9 mouse cellular contexts compared by ENCODE assay signal in genomic region chr3:35102715-35103591, GRCm38 (mm10).
DNase-seq lines count a peak whose midpoint lies in the region; ATAC-seq and TF ChIP-seq lines count a peak whose summit lies in the region.
"Had no signal": no experiment of that assay in that cellular context is flagged by ENCODE, and none has a peak within 500 bp of the region (broad histone marks: within the 10 kb centered on the region; RNA-seq: fewer than 3 reads in every experiment).

No protein-coding gene starts in this region.

- no peak overlapping the region for H3K4me3 ChIP-seq in gastrocnemius, adult 2 months
- H3K4me3 ChIP-seq in hindbrain, embryonic 14.5 days (replicated peaks; ENCODE audit: low read length) = no peak overlapping the region
- no peak overlapping the region for H3K4me3 ChIP-seq in midbrain, embryonic 13.5 days (replicated peaks)
- H3K4me3 ChIP-seq: megakaryocyte, embryonic 14.5 days had no signal

- H3K4me1 ChIP-seq in hindbrain, embryonic 14.5 days (replicated peaks; ENCODE audit: control insufficient read depth, insufficient read depth, low read length) = peaks cover 7% of the 10 kb centered on the region; the same call in 1 of the 2 replicates
- H3K4me1 ChIP-seq in midbrain, embryonic 13.5 days (replicated peaks) = peaks cover 35% of the 10 kb centered on the region
- H3K4me1 ChIP-seq: megakaryocyte, embryonic 14.5 days had no signal

- intact Hi-C loops in gastrocnemius, adult 2 months (cut with DNase I) = loop anchor here (10.0 kb wide), 1 partner anchor 458 kb away; no protein-coding TSS in a partner anchor

- 0 out of 2 replicates have a peak overlapping the region, but pooled peaks have one; percentile 12 for H3K9ac ChIP-seq in hindbrain, embryonic 14.5 days
- no peak overlapping the region for H3K9ac ChIP-seq in midbrain, embryonic 13.5 days (replicated peaks)

- 24% methylated on average over 13 of the region's 13 CpGs for WGBS in hindbrain, embryonic 14.5 days
- 12% methylated on average over 13 of the region's 13 CpGs for WGBS in midbrain, embryonic 13.5 days

- H3K4me2 ChIP-seq in hindbrain, embryonic 14.5 days (replicated peaks) = no peak overlapping the region
- peak overlapping the region; percentile 22; the same call in 1 of the 2 replicates for H3K4me2 ChIP-seq in midbrain, embryonic 13.5 days (replicated peaks)

- TF ChIP-seq CTCF in gastrocnemius, adult 2 months (IDR thresholded peaks at IDR 0.05) = peak; percentile 82

- H3K27ac ChIP-seq in gastrocnemius, adult 2 months = no peak overlapping the region
- peak overlapping the region; percentile 47; the same call in 1 of the 2 replicates for H3K27ac ChIP-seq in hindbrain, embryonic 14.5 days
- H3K27ac ChIP-seq in midbrain, embryonic 13.5 days = peak overlapping the region; percentile 61

- peak; percentile 53 for DNase-seq in gastrocnemius, adult 2 months
- DNase-seq in gastrocnemius, postnatal 25 days = no peak
- peak; percentile 57 to 75 for DNase-seq in adrenal gland, postnatal 36 days
- peak; percentile 15 for DNase-seq in fibroblast of lung, adult 2 months (ENCODE audit: low read depth)
- DNase-seq in hindbrain, embryonic 14.5 days (ENCODE audit: low spot score) = peak; percentile 83
- peak; percentile 51 to 84 for DNase-seq in layer of hippocampus, postnatal 25 days (ENCODE audit: extremely low spot score in 1 of 2, low spot score in 1 of 2)
- DNase-seq in testis, postnatal 10 days (ENCODE audit: low spot score) = peak; percentile 82

- no peaks in the 10 kb centered on the region for H3K9me3 ChIP-seq in hindbrain, embryonic 14.5 days (ENCODE audit: control insufficient read depth, low read length)
- no peaks in the 10 kb centered on the region for H3K9me3 ChIP-seq in midbrain, embryonic 13.5 days

- peak; percentile 80 for ATAC-seq in hindbrain, embryonic 14.5 days (ENCODE audit: low FRiP score)
- ATAC-seq in midbrain, embryonic 13.5 days = peak; percentile 82

- no peaks in the 10 kb centered on the region for H3K36me3 ChIP-seq in hindbrain, embryonic 14.5 days (replicated peaks; ENCODE audit: control insufficient read depth, insufficient read depth)
- H3K36me3 ChIP-seq in midbrain, embryonic 13.5 days = no peaks in the 10 kb centered on the region

- peaks cover 5% of the 10 kb centered on the region for H3K27me3 ChIP-seq in hindbrain, embryonic 14.5 days (ENCODE audit: control insufficient read depth, insufficient read depth, low read length)
- H3K27me3 ChIP-seq in midbrain, embryonic 13.5 days = peaks cover 7% of the 10 kb centered on the region; the same call in 1 of the 2 replicates
- H3K27me3 ChIP-seq: megakaryocyte, embryonic 14.5 days had no signal
